Mouse (Mus musculus) ES-E14 (cell line): ENCODE data around the gene Ube2q1.
A peak's percentile ranks its signal among the peaks of the same experiment; 100 is the strongest.

Source experiments
- CHD2 ChIP-seq: IDR thresholded peaks from 2 replicates; pipeline ENCODE4 v1.6.1; 2014; ENCODE audit warnings: mild to moderate bottlenecking, low read depth, low read length, inconsistent platforms
- MAFK ChIP-seq: IDR thresholded peaks from 2 replicates; pipeline ENCODE4 v1.6.1; 2014; ENCODE audit warnings: mild to moderate bottlenecking, low read depth, low read length, inconsistent platforms; ENCODE audit not compliant: insufficient read depth
- ZC3H11A ChIP-seq: IDR thresholded peaks from 2 replicates; pipeline ENCODE4 v1.6.1; 2012; ENCODE audit warnings: low read depth, mild to moderate bottlenecking, inconsistent platforms, low read length, borderline replicate concordance
- ZNF384 ChIP-seq: IDR thresholded peaks from 2 replicates; pipeline ENCODE4 v1.6.1; 2012; ENCODE audit warnings: low read depth, low read length, inconsistent platforms

GRCm38 (mm10) chr3:89772588-89772967, 838 bp upstream of the Ube2q1 start:
- no peak for TF ChIP-seq MAFK
- no peak for TF ChIP-seq CHD2
- TF ChIP-seq ZC3H11A = peak; percentile 89; the same call in 1 of the 2 replicates
- TF ChIP-seq ZNF384 = no peak
